Mouse (Mus musculus) CH12.LX (cell line): ENCODE measurements around the gene Lhx4. TPM values are rescaled to one million over a fixed set of nuclear protein-coding genes. Genes with fewer than 3 reads are reported as not detected.

Experiments
- DNase-seq: peaks from one replicate; pipeline ENCODE4 v3.0.0-alpha.2; 2013; ENCODE audit errors: extremely low read depth
- H3K27ac ChIP-seq: 2 replicates; pipeline ENCODE4 v1.5.1; 2012; ENCODE audit warnings: low read depth, mild to moderate bottlenecking, control low read depth, moderate library complexity; ENCODE audit not compliant: insufficient read depth
- H3K27me3 ChIP-seq: replicated peaks from 2 replicates; pipeline ENCODE3; 2012; ENCODE audit warnings: inconsistent platforms
- H3K36me3 ChIP-seq, 2 experiments: replicated peaks in 1 of 2; 2 replicates each; pipeline versions ENCODE3 to v1.6.1; 2012; ENCODE audit warnings: inconsistent platforms in 1 of 2, low read length in 1 of 2, mild to moderate bottlenecking in 1 of 2, mixed read lengths in 1 of 2, moderate library complexity in 1 of 2; ENCODE audit not compliant: control insufficient read depth in 1 of 2, insufficient read depth in 1 of 2
- H3K4me1 ChIP-seq, 2 experiments: 2 replicates each; pipeline ENCODE4 v1.6.1; 2012; ENCODE audit warnings: inconsistent platforms in 1 of 2, moderate library complexity in 1 of 2; ENCODE audit not compliant: insufficient read depth in 2 of 2, control insufficient read depth in 1 of 2
- H3K4me2 ChIP-seq: 2 replicates; pipeline ENCODE4 v1.6.1; 2012; ENCODE audit warnings: low read depth, mild to moderate bottlenecking, control low read depth; ENCODE audit not compliant: poor library complexity, insufficient read depth, severe bottlenecking
- H3K4me3 ChIP-seq, 3 experiments: fragments of 150-350 bp in 1 of 3; sonication (generic) in 1 of 3; replicated peaks in 1 of 3; 2 replicates each; pipeline versions ENCODE3 to v1.5.1; 2011 to 2012; ENCODE audit warnings: low read depth in 2 of 3, low read length in 2 of 3, mild to moderate bottlenecking in 2 of 3, moderate library complexity in 2 of 3, control low read depth in 1 of 3, improper control_type of control experiment in 1 of 3, inconsistent platforms in 1 of 3, mixed read lengths in 1 of 3; ENCODE audit not compliant: poor library complexity in 1 of 3
- H3K79me2 ChIP-seq: replicated peaks from 2 replicates; pipeline ENCODE4 v1.6.1; 2012; ENCODE audit warnings: mild to moderate bottlenecking, moderate library complexity; ENCODE audit not compliant: control insufficient read depth, poor library complexity, insufficient read depth, severe bottlenecking; ENCODE audit errors: extremely low read depth
- H3K9ac ChIP-seq: 2 replicates; pipeline ENCODE4 v1.6.1; 2012; ENCODE audit warnings: low read depth, mild to moderate bottlenecking, control low read depth, moderate library complexity; ENCODE audit not compliant: insufficient read depth
- H3K9me3 ChIP-seq: replicated peaks from 2 replicates; pipeline ENCODE3; 2012; ENCODE audit warnings: low read length, inconsistent platforms, mixed read lengths
- BHLHE40 ChIP-seq: IDR thresholded peaks from 2 replicates; pipeline ENCODE4 v1.6.1; 2011; ENCODE audit warnings: mild to moderate bottlenecking, low read depth, low read length, improper control_type of control experiment
- CHD2 ChIP-seq: IDR thresholded peaks from 2 replicates; pipeline ENCODE4 v1.6.1; 2011; ENCODE audit warnings: low read length, improper control_type of control experiment
- E2F4 ChIP-seq: IDR thresholded peaks from 2 replicates; pipeline ENCODE4 v1.6.1; 2011; ENCODE audit warnings: low read depth, low read length, improper control_type of control experiment; ENCODE audit not compliant: insufficient replicate concordance
- EP300 ChIP-seq: IDR thresholded peaks from 2 replicates; pipeline ENCODE4 v1.6.1; 2011; ENCODE audit warnings: low read length, improper control_type of control experiment
- HCFC1 ChIP-seq: IDR thresholded peaks from 2 replicates; pipeline ENCODE4 v1.6.1; 2012; ENCODE audit warnings: low read depth, mild to moderate bottlenecking, inconsistent platforms, low read length, improper control_type of control experiment
- JUND ChIP-seq: conservative IDR thresholded peaks from 2 replicates; pipeline ENCODE4 v1.6.1; 2011; ENCODE audit warnings: low read depth, low read length, improper control_type of control experiment
- MAX ChIP-seq: IDR thresholded peaks from 2 replicates; pipeline ENCODE4 v1.6.1; 2011; ENCODE audit warnings: low read length, improper control_type of control experiment
- MAZ ChIP-seq: IDR thresholded peaks from 2 replicates; pipeline ENCODE4 v1.6.1; 2012; ENCODE audit warnings: low read depth, mild to moderate bottlenecking, inconsistent platforms, low read length, improper control_type of control experiment, moderate library complexity
- MEF2A ChIP-seq: IDR thresholded peaks from 2 replicates; pipeline ENCODE4 v1.6.1; 2014; ENCODE audit warnings: low read depth, mild to moderate bottlenecking, inconsistent platforms, low read length, improper control_type of control experiment, borderline replicate concordance
- MXI1 ChIP-seq: IDR thresholded peaks from 2 replicates; pipeline ENCODE4 v1.6.1; 2011; ENCODE audit warnings: mild to moderate bottlenecking, low read depth, low read length, improper control_type of control experiment
- NELFE ChIP-seq: IDR thresholded peaks from 2 replicates; pipeline ENCODE4 v1.6.1; 2011; ENCODE audit warnings: low read depth, low read length, improper control_type of control experiment
- PAX5 ChIP-seq: IDR thresholded peaks from 2 replicates; pipeline ENCODE4 v1.6.1; 2012; ENCODE audit warnings: low read length, inconsistent platforms, mixed read lengths
- POLR2AphosphoS2 ChIP-seq: IDR thresholded peaks from 2 replicates; pipeline ENCODE4 v1.6.1; 2011; ENCODE audit warnings: low read depth, low read length, improper control_type of control experiment
- RCOR1 ChIP-seq: conservative IDR thresholded peaks from 2 replicates; pipeline ENCODE4 v1.6.1; 2012; ENCODE audit warnings: low read depth, mild to moderate bottlenecking, inconsistent platforms, low read length, improper control_type of control experiment
- UBTF ChIP-seq: IDR thresholded peaks from 2 replicates; pipeline ENCODE4 v1.6.1; 2012; ENCODE audit warnings: low read depth, mild to moderate bottlenecking, inconsistent platforms, low read length, improper control_type of control experiment, moderate library complexity
- USF1 ChIP-seq: IDR thresholded peaks from 2 replicates; pipeline ENCODE4 v1.6.1; 2014; ENCODE audit warnings: low read depth, mild to moderate bottlenecking, inconsistent platforms, low read length, improper control_type of control experiment
- USF2 ChIP-seq: conservative IDR thresholded peaks from 2 replicates; pipeline ENCODE4 v1.6.1; 2011; ENCODE audit warnings: low read depth, low read length, improper control_type of control experiment
- ZKSCAN1 ChIP-seq: IDR thresholded peaks from 2 replicates; pipeline ENCODE4 v1.6.1; 2012; ENCODE audit warnings: low read depth, inconsistent platforms, low read length, improper control_type of control experiment, borderline replicate concordance
- ZMIZ1 ChIP-seq: IDR thresholded peaks from 2 replicates; pipeline ENCODE4 v1.6.1; 2012; ENCODE audit warnings: low read depth, mild to moderate bottlenecking, inconsistent platforms, low read length, improper control_type of control experiment
- ZNF384 ChIP-seq: IDR thresholded peaks from 2 replicates; pipeline ENCODE4 v1.6.1; 2012; ENCODE audit warnings: low read depth, low read length, improper control_type of control experiment, inconsistent platforms
- dilution Hi-C: fragments of 300-500 bp; cut with MboI; formaldehyde crosslinking; loops from 2 replicates; pipeline ENCODE4 v1.14.3; 2020; ENCODE audit warnings: low sequenced_read_pairs; ENCODE audit not compliant: extremely low pct_unique_long_range_greater_than_20kb, extremely low pct_ligation_motif_present
- in situ Hi-C: fragments of 300-500 bp; cut with MboI; formaldehyde crosslinking; loops from 3 replicates; pipeline ENCODE4 v1.14.3; 2019; ENCODE audit warnings: low sequenced_read_pairs, low pct_ligation_motif_present, low pct_unique_long_range_greater_than_20kb, mixed read lengths
- polyA plus RNA-seq: library from polyadenylated mRNA; unstranded; fragments of >175 nt; gene quantifications from 2 replicates; pipeline ENCODE4 v1.2.1, GENCODE M21; 2012; ENCODE audit warnings: low read depth; ENCODE audit not compliant: insufficient read length
- total RNA-seq, 2 experiments: library from RNA; depleted of rRNA; stranded (reverse); fragments of 300-350 nt in 1 of 2; fragments of >200 nt in 1 of 2; gene quantifications; 2 replicates each; pipeline ENCODE4 v1.2.3; 2012 to 2014

Gene Lhx4
- total and polyA plus RNA-seq, 3 experiments = not detected

- H3K27me3 ChIP-seq = no peaks in the 10 kb centered on the region
- no peak overlapping the region for H3K4me3 ChIP-seq
- no peak for DNase-seq
- dilution Hi-C loops = no loop called here
- H3K27ac ChIP-seq = no peak overlapping the region
- H3K9ac ChIP-seq = no peak overlapping the region
- peaks cover 2 to 43% of the 10 kb centered on the region in 2 experiments for H3K36me3 ChIP-seq
- no peak for TF ChIP-seq USF1
- no peak for TF ChIP-seq NELFE
- TF ChIP-seq USF2 = no peak
- no peak for TF ChIP-seq CHD2
- no peak for TF ChIP-seq ZMIZ1
- no peak for TF ChIP-seq PAX5
- no peak for TF ChIP-seq BHLHE40
- no peak for TF ChIP-seq MEF2A
- TF ChIP-seq ZKSCAN1 = no peak
- no peak for TF ChIP-seq RCOR1
- no peak for TF ChIP-seq EP300
- no peak for TF ChIP-seq POLR2AphosphoS2
- no peak for TF ChIP-seq MAX
- TF ChIP-seq ZNF384 = no peak
- no peak for TF ChIP-seq HCFC1
- TF ChIP-seq, all 38 proteins: peak for 0
- Histone ChIP-seq H3K79me2 (no peaks in the 10 kb centered on the region), H3K4me2 (no peak overlapping the region), H3K9me3 (no peaks in the 10 kb centered on the region), H3K4me1 (peaks cover 3 to 17% of the 10 kb centered on the region in 2 experiments; a peak in 3 of 4 replicates)
- in situ Hi-C loops = no loop called here
Measured at GRCm38 (mm10) chr1:155777641-155778625, 26.4 kb upstream of the Lhx4 start.

GRCm38 (mm10) chr1:155759167-155759566 is 7.7 kb upstream of the Lhx4 start:
- Histone ChIP-seq H3K4me2 (no peak overlapping the region), H3K4me1 (peaks cover 0 to 7% of the 10 kb centered on the region in 2 experiments; a peak in 2 of 4 replicates), H3K36me3 (no peaks in the 10 kb centered on the region), H3K79me2 (no peaks in the 10 kb centered on the region), H3K9ac (no peak overlapping the region), H3K9me3 (no peaks in the 10 kb centered on the region), H3K27me3 (peaks cover 3% of the 10 kb centered on the region), H3K4me3 (no peak overlapping the region), H3K27ac (no peak overlapping the region)
- in situ Hi-C loops (no loop called here), dilution Hi-C loops (no loop called here)
- no peak for DNase-seq
- TF ChIP-seq EP300 = no peak
- TF ChIP-seq PAX5 = no peak
- no peak for TF ChIP-seq USF2
- TF ChIP-seq UBTF = no peak
- TF ChIP-seq NELFE = no peak
- no peak for TF ChIP-seq BHLHE40
- no peak for TF ChIP-seq USF1
- TF ChIP-seq MAZ = no peak
- no peak for TF ChIP-seq JUND
- TF ChIP-seq E2F4 = no peak
- TF ChIP-seq MXI1 = no peak
